Mouse (Mus musculus) E14TG2a.4 (cell line): ENCODE measurements around the gene Nipsnap3a.

Source experiments
- CTCF ChIP-seq: conservative IDR thresholded peaks from 2 replicates; pipeline ENCODE4 v1.5.1; 2014; ENCODE audit warnings: low read length
- POU5F1 ChIP-seq: IDR thresholded peaks from 2 replicates; pipeline ENCODE4 v1.6.1; 2014; ENCODE audit warnings: low read length, borderline replicate concordance

DNA sequence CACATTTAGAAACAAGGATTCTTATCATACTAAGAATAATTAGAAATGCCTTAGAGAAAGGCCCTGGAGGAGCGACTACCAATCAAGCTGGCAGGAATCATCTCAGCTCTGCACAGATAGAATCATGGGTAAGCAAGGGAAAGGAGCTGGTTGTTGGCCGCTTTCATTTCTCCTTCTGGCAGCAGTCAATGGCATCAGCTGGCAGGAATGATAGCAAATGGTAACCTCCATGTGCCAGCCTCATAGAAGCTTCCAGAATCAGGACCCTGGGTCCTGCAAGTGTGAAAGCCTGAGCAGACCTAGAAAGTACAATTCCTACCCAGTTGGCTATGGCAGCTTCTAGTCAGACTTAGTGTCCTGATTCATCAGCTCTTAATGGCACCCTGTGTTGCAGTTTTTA, 2.8 kb upstream of the Nipsnap3a start:
- no peak for TF ChIP-seq CTCF
- TF ChIP-seq POU5F1: no peak
